Mouse (Mus musculus): ENCODE measurements around the gene Il13.

DNA sequence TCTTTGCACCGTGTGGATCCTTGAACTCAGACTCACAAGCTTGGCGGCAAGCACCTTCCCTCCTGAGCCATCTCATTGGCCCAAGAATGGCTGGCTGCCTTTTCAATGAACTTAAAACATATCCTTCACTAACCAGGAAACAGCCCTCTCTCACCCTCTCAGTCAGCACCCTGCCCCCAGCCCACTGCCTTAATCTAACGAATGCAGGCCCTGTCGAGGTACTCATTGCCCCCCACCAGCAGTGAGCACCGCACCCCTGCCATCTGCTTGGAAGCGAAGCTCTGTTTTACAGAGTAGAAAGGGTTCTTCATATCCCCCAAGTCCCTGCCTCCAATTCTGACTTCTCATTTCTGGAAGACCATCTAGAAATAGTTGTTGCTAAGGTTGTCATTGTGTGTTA, 15.1 kb downstream of the Il13 start:
- TF ChIP-seq CTCF (conservative IDR thresholded peaks at IDR 0.05; ENCODE audit: low read length) (no peak), POU5F1 (IDR thresholded peaks at IDR 0.05; ENCODE audit: borderline replicate concordance, low read length) (no peak), NANOG (IDR thresholded peaks at IDR 0.05; ENCODE audit: borderline replicate concordance, low read length) (no peak)

Measured in E14TG2a.4 (cell line).